Mouse (Mus musculus) midbrain, embryonic 14.5 days (tissue): ENCODE measurements around the gene Rhbdf2. TPM values are rescaled to one million over a fixed set of nuclear protein-coding genes. Genes with fewer than 3 reads are reported as not detected.
"Not testable (repeated sequence)": the region's sequence is repeated elsewhere in the genome, so short reads cannot be mapped to it uniquely, and the experiment has no call there.

Experiments
- ATAC-seq: fragments of 200-750 bp; cut with Nextera tagmentation; 2 replicates; pipeline ENCODE4 v1.8.0; 2017; ENCODE audit warnings: moderate number of reproducible peaks, moderate library complexity; ENCODE audit not compliant: low FRiP score, low TSS enrichment
- DNase-seq: peaks from one replicate; pipeline ENCODE4 v3.0.0-alpha.2; 2015
- H3K27ac ChIP-seq: fragments of 300-500 bp; sonication (generic); replicated peaks from 2 replicates; pipeline ENCODE4 v1.5.1; 2014; ENCODE audit warnings: mild to moderate bottlenecking, low read depth, low read length, moderate library complexity
- H3K27me3 ChIP-seq: fragments of 300-500 bp; sonication (generic); 2 replicates; pipeline ENCODE4 v1.6.1; 2014; ENCODE audit warnings: low read length, control low read depth, mixed read lengths; ENCODE audit not compliant: control insufficient read depth, insufficient read depth
- H3K36me3 ChIP-seq: fragments of 300-500 bp; sonication (generic); 2 replicates; pipeline ENCODE4 v1.6.1; 2014; ENCODE audit warnings: low read length, control low read depth; ENCODE audit not compliant: control insufficient read depth, insufficient read depth
- H3K4me1 ChIP-seq: fragments of 300-500 bp; sonication (generic); 2 replicates; pipeline ENCODE4 v1.6.1; 2014; ENCODE audit warnings: mild to moderate bottlenecking, antibody characterized with exemption, low read length, control low read depth; ENCODE audit not compliant: control insufficient read depth, insufficient read depth
- H3K4me2 ChIP-seq: fragments of 300-500 bp; sonication (generic); 2 replicates; pipeline ENCODE4 v1.6.1; 2014; ENCODE audit warnings: mild to moderate bottlenecking, low read length, moderate library complexity
- H3K4me3 ChIP-seq: fragments of 300-500 bp; sonication (generic); replicated peaks from 2 replicates; pipeline ENCODE4 v1.5.1; 2014; ENCODE audit warnings: low read depth, low read length
- H3K9ac ChIP-seq: fragments of 300-500 bp; sonication (generic); replicated peaks from 2 replicates; pipeline ENCODE4 v1.6.1; 2014; ENCODE audit warnings: mild to moderate bottlenecking, low read length, moderate library complexity
- H3K9me3 ChIP-seq: fragments of 300-500 bp; sonication (generic); 2 replicates; pipeline ENCODE4 v1.6.1; 2016; ENCODE audit warnings: low read length, control low read depth, mixed read lengths; ENCODE audit not compliant: control insufficient read depth
- WGBS: fragments of 180-500 bp; shearing (Covaris S2); extraction: QIAGEN DNeasy Blood & Tissue Kit; methylation state at CpG from one replicate; pipeline ENCODE4 v1.1.7; 2014; 5-methylcytosine and 5-hydroxymethylcytosine counted together
- polyA plus RNA-seq: library from polyadenylated mRNA; unstranded; fragments of >200 nt; fragmentation: Nextera tagmentation; extraction: Ambion mirVana; gene quantifications from 2 replicates; pipeline ENCODE4 v1.2.1, GENCODE M21; 2014

Rhbdf2 gene
- polyA plus RNA-seq, 1 experiment from 2014 or later, result 0.63 TPM

DNA sequence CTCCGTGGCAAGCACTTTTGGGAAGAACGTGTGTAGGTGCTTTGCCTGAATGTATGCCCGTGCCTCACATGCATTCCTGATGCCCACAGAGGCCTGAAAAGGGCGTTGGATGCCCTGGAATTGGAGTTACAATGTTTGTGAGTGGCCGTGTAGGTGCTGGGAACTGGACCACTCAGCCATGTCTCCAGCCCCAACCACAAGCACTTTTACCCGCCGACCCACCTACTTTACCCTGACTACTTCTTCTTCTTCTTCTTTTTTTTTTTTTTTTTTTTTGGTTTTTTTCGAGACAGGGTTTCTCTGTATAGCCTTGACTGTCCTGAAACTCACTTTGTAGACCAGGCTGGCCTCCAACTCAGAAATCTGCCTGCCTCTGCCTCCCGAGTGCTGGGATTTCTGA, 15.7 kb downstream of the Rhbdf2 start:
- H3K27ac ChIP-seq, H3K4me2 ChIP-seq, H3K9me3 ChIP-seq, H3K36me3 ChIP-seq, H3K27me3 ChIP-seq, H3K4me1 ChIP-seq, DNase-seq, H3K9ac ChIP-seq, H3K4me3 ChIP-seq, ATAC-seq: not testable (repeated sequence)
- 81% methylated on average over 9 of the region's 9 CpGs for WGBS

DNA sequence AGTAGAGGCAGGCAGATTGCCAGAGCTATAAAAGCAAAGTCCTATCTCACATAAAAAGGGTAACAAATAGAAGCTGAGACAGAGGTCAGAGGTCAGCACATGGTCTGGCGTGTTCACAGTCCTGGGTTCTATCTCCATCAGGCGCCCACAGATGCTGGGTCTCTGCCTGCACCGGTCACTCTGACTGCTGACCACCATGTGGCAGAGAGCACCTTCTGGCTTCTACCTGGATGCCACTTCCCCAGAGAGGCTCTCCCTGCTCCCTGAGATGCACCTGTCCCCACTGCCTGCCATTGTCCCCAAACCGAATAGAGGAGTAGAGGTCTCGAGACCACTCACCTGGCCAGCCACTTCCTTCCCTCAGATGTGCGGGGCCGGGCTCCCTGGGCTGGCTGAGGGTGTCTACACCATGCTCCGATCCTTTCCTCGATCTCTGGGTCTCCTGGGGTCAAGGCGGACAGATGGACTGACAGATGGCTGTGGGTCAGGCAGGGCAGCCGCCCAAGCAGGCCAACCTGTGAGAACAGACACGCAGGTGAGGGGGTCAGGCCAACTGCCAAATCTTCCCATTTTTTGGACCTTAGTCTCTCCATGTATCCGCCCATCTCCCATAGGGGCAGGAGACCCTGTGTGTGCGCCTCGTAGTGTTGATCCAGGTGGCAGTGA, 16.7 kb downstream of the Rhbdf2 start:
- Histone ChIP-seq H3K27me3 (no peaks in the 10 kb centered on the region), H3K9me3 (no peaks in the 10 kb centered on the region), H3K36me3 (no peaks in the 10 kb centered on the region), H3K27ac (no peak overlapping the region), H3K9ac (no peak overlapping the region), H3K4me3 (no peak overlapping the region), H3K4me2 (no peak overlapping the region), H3K4me1 (no peaks in the 10 kb centered on the region)
- DNase-seq (no peak), ATAC-seq (no peak)
- 87% methylated on average over 15 of the region's 15 CpGs for WGBS

DNA sequence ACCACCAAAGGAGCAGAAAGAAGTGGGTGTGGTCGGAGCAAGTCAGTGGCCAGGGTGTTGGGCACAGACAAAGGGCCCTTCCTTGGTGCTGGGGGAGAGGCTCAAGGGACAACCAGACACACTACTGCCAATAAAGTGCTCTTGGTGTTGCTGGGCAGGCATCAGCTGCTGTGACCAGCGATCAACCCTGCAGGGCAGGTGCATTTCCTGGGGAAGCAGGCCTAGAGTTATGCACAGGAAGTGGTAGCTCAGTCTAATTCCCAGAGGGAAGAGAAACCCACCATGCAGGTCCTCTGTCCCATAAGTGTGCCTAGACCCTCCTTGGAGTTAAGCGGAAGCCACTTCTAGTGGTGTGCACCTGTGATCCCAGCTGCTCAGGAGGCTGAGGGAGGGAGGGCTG, 19.1 kb downstream of the Rhbdf2 start:
- Histone ChIP-seq H3K4me2 (no peak overlapping the region), H3K27me3 (no peaks in the 10 kb centered on the region), H3K4me3 (no peak overlapping the region), H3K9me3 (no peaks in the 10 kb centered on the region), H3K36me3 (no peaks in the 10 kb centered on the region), H3K27ac (no peak overlapping the region), H3K4me1 (no peaks in the 10 kb centered on the region), H3K9ac (no peak overlapping the region)
- DNase-seq (no peak), ATAC-seq (no peak)
- WGBS, result 86% methylated on average over 3 of the region's 3 CpGs

DNA sequence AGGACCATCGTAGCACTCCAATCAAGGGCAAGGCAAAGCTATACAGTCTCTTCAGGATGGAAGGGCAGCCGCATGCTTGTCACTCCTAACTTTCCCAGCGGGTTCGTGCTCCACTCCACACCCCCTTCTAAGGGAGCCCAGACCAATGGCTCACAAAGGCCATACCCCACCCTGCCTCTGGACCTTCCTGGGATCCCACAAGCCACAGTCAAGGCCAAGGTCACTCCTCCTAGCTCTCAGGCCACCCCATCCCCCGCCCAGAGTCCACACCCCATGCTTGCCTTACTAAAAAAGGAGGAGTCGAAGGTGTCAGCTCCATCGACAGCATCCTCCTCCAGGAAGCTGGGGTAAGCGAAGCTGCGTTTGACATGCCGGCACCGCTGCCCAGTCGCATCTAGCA, 22.7 kb downstream of the Rhbdf2 start:
- H3K36me3 ChIP-seq, result no peaks in the 10 kb centered on the region
- no peaks in the 10 kb centered on the region for H3K9me3 ChIP-seq
- H3K9ac ChIP-seq, result no peak overlapping the region
- no peak overlapping the region for H3K4me2 ChIP-seq
- H3K27me3 ChIP-seq, result no peaks in the 10 kb centered on the region
- H3K4me3 ChIP-seq, result no peak overlapping the region
- 90% methylated on average over 12 of the region's 12 CpGs for WGBS
- H3K4me1 ChIP-seq, result no peaks in the 10 kb centered on the region
- ATAC-seq (no peak), DNase-seq (no peak)
- no peak overlapping the region for H3K27ac ChIP-seq

DNA sequence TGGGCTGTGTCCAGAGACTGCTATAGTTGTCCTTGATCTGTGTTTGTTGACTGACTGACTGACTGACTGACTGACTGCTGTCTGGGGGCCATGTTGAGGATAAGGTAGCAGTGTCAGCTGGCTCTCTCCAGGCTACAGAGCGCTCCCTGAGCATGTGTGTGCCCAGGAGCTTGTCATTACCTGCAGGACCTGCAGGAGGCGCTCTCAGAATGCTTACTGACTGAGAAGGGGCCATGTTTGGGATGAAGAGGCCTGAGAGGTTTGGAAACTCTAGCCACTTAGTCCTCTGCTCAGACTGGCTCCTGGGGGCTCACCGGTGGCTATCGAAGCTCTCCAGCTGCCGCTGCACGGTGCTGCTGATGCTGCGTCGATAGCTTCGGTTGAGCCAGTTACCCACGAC, 23.5 kb downstream of the Rhbdf2 start:
- WGBS, result 89% methylated on average over 10 of the region's 10 CpGs
- Histone ChIP-seq H3K4me1 (no peaks in the 10 kb centered on the region), H3K4me2 (no peak overlapping the region), H3K9me3 (no peaks in the 10 kb centered on the region), H3K27ac (no peak overlapping the region), H3K4me3 (no peak overlapping the region), H3K9ac (no peak overlapping the region), H3K36me3 (no peaks in the 10 kb centered on the region), H3K27me3 (no peaks in the 10 kb centered on the region)
- DNase-seq (no peak), ATAC-seq (no peak)

DNA sequence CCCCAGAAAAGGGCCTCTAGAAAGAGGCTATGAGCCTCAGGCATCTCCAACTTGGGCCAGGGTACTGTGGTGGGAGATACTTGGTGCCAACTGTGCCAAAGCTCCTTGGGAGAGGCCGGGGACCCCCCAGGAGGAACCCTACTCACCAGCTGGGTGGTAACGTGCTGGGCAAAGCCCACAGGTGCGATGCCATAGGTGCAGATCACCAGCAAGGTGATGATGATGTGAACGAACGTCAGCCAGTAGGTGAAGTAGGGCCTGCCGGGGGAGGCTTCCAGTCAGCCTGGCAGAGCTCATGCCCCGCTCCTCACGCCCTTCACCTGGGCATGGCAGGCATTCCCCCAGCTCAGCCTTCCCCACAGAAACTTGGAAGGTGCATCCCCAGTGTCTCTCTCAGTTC, 24.8 kb downstream of the Rhbdf2 start:
- Histone ChIP-seq H3K9ac (no peak overlapping the region), H3K4me2 (no peak overlapping the region), H3K9me3 (no peaks in the 10 kb centered on the region), H3K4me1 (no peaks in the 10 kb centered on the region), H3K27me3 (no peaks in the 10 kb centered on the region), H3K36me3 (no peaks in the 10 kb centered on the region), H3K27ac (no peak overlapping the region), H3K4me3 (no peak overlapping the region)
- ATAC-seq (no peak), DNase-seq (no peak)
- 86% methylated on average over 8 of the region's 8 CpGs for WGBS

DNA sequence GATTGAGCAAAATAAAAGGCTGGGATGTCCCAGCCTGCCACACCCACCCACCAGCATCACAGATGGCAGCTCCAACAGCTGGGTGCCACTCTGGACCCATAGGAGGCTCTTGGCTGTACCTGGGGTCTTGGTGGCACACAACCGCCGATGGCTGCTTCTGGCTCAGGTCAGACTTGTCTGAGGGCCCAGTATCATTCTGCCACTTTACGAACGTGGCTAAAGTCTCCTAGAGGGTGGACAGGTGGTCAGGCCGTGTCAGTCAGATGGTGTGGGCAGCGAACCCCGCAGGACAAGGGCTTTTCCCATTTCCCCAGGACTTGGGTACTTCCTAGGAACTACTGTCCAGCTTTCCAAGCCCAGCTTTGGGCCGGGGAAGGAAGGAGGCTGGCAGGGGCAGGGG, 25.7 kb downstream of the Rhbdf2 start:
- Histone ChIP-seq H3K4me3 (no peak overlapping the region), H3K4me1 (no peaks in the 10 kb centered on the region), H3K27ac (no peak overlapping the region), H3K9ac (no peak overlapping the region), H3K4me2 (no peak overlapping the region), H3K36me3 (no peaks in the 10 kb centered on the region), H3K27me3 (no peaks in the 10 kb centered on the region), H3K9me3 (no peaks in the 10 kb centered on the region)
- 93% methylated on average over 8 of the region's 8 CpGs for WGBS
- DNase-seq (no peak), ATAC-seq (no peak)

DNA sequence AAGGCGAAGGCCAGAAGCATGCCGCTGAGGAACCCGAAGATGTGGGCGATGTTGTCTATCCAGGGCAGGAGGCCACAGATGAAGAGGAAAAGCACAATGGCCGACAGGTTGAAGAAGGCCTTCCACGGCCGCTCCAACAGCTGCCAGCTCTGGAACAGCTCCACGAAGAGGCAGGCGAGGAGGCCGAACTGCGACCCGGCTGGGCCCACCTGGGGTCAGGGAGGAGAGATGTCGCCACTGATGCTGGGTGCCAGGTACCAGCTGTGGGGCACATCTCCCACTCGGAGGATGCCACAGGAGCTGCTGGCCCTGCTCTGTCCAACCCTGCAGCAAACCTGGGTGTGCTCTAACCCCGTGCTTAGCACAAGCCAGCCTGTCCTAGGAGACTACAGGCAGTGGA, 27.6 kb downstream of the Rhbdf2 start:
- 93% methylated on average over 15 of the region's 15 CpGs for WGBS
- Histone ChIP-seq H3K27me3 (no peaks in the 10 kb centered on the region), H3K4me3 (no peak overlapping the region), H3K9me3 (no peaks in the 10 kb centered on the region), H3K4me1 (no peaks in the 10 kb centered on the region), H3K36me3 (no peaks in the 10 kb centered on the region), H3K9ac (no peak overlapping the region), H3K27ac (no peak overlapping the region), H3K4me2 (no peak overlapping the region)
- ATAC-seq, result no peak
- DNase-seq, result no peak

DNA sequence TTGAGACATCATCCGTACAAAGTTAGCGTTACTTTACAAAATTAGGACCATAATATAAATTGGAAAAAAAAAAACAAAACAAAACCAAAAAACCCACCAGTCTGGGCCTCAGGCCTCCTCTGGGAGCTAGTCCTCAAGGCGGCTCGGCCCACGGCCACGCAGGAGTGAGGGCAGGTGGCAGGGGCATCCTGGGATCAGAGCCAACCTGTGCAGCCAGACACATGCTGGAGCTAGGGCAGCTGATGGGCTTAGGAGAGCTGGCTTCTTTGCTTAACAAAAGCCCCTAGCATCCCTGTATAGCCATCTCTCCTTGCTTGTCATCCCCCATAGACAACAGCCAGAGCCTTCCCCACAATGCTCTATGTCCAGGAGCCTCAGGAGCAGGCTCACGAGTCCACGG, 28.6 kb downstream of the Rhbdf2 start:
- no peak overlapping the region for H3K27ac ChIP-seq
- H3K4me2 ChIP-seq, result no peak overlapping the region
- no peaks in the 10 kb centered on the region for H3K27me3 ChIP-seq
- ATAC-seq (no peak), DNase-seq (no peak)
- WGBS, result 88% methylated on average over 8 of the region's 8 CpGs
- no peaks in the 10 kb centered on the region for H3K9me3 ChIP-seq
- no peak overlapping the region for H3K9ac ChIP-seq
- peaks cover 2% of the 10 kb centered on the region for H3K4me1 ChIP-seq
- no peak overlapping the region for H3K4me3 ChIP-seq
- no peaks in the 10 kb centered on the region for H3K36me3 ChIP-seq
